In genomic region chr1:120158474-120159127, GRCm38 (mm10) we compare ENCODE assay signal across 24 mouse cellular contexts. TPM values are rescaled to one million over a fixed set of nuclear protein-coding genes. Genes with fewer than 3 reads are reported as not detected.
DNase-seq lines count a peak whose midpoint lies in the region; ATAC-seq and TF ChIP-seq lines count a peak whose summit lies in the region.
"Had no signal": no experiment of that assay in that cellular context is flagged by ENCODE, and none has a peak within 500 bp of the region (broad histone marks: within the 10 kb centered on the region; RNA-seq: fewer than 3 reads in every experiment).

No protein-coding gene starts in this region.

- H3K4me3 ChIP-seq in lung, embryonic 14.5 days (ENCODE audit: low read depth, low read length) = no peak overlapping the region
- H3K4me3 ChIP-seq in lung, embryonic 16.5 days (ENCODE audit: low read length) = no peak overlapping the region
- H3K4me3 ChIP-seq: embryonic facial prominence, embryonic 10.5 days; embryonic facial prominence, embryonic 12.5 days; forebrain, embryonic 13.5 days; forebrain, embryonic 15.5 days had no signal

- peak overlapping the region; percentile 6; the same call in 1 of the 2 replicates for H3K27ac ChIP-seq in lung, embryonic 14.5 days (ENCODE audit: low read depth)
- no peak overlapping the region for H3K27ac ChIP-seq in lung, embryonic 16.5 days (ENCODE audit: low read length)
- H3K27ac ChIP-seq: embryonic facial prominence, embryonic 10.5 days; embryonic facial prominence, embryonic 12.5 days; forebrain, embryonic 13.5 days; forebrain, embryonic 15.5 days had no signal

- TF ChIP-seq CTCF in lung, embryonic 14.5 days (IDR thresholded peaks at IDR 0.05; ENCODE audit: low read depth) = no peak

- intact Hi-C loops in heart, postnatal 10 days (cut with DNase I) = no loop called here

- no peak overlapping the region for H3K4me2 ChIP-seq in lung, embryonic 14.5 days
- no peak overlapping the region for H3K4me2 ChIP-seq in lung, embryonic 16.5 days (ENCODE audit: low read depth, low read length)
- H3K4me2 ChIP-seq: embryonic facial prominence, embryonic 12.5 days; forebrain, embryonic 13.5 days; forebrain, embryonic 15.5 days had no signal

- no peaks in the 10 kb centered on the region for H3K9me3 ChIP-seq in lung, embryonic 14.5 days (ENCODE audit: low read depth, low read length)
- H3K9me3 ChIP-seq in lung, embryonic 16.5 days (ENCODE audit: control insufficient read depth, low read length) = no peaks in the 10 kb centered on the region
- H3K9me3 ChIP-seq: embryonic facial prominence, embryonic 10.5 days; embryonic facial prominence, embryonic 12.5 days; forebrain, embryonic 13.5 days; forebrain, embryonic 15.5 days; G1E had no signal

- 0 out of 2 replicates have a peak, but pooled peaks cover 5% of the 10 kb centered on the region for H3K4me1 ChIP-seq in lung, embryonic 14.5 days (ENCODE audit: insufficient read depth)
- H3K4me1 ChIP-seq in lung, embryonic 16.5 days (replicated peaks; ENCODE audit: control insufficient read depth, insufficient read depth, low read length) = no peaks in the 10 kb centered on the region
- H3K4me1 ChIP-seq: forebrain, embryonic 13.5 days; forebrain, embryonic 15.5 days had no signal

- no peaks in the 10 kb centered on the region for H3K36me3 ChIP-seq in lung, embryonic 14.5 days (ENCODE audit: insufficient read depth)
- no peaks in the 10 kb centered on the region for H3K36me3 ChIP-seq in lung, embryonic 16.5 days (ENCODE audit: control insufficient read depth, insufficient read depth, low read length)
- H3K36me3 ChIP-seq: embryonic facial prominence, embryonic 10.5 days; embryonic facial prominence, embryonic 12.5 days; forebrain, embryonic 15.5 days had no signal

- ATAC-seq in lung, embryonic 14.5 days (ENCODE audit: insufficient read depth) = peak; percentile 92
- ATAC-seq in lung, embryonic 16.5 days (ENCODE audit: low read depth) = peak; percentile 91
- ATAC-seq: activated CD4-positive, CD25-positive, alpha-beta regulatory T cell, adult 4 months; CD4-positive, CD25-positive, alpha-beta regulatory T cell, adult 4 months; forebrain, embryonic 13.5 days; forebrain, embryonic 15.5 days; Patski had no signal

- DNase-seq in heart, adult 11 months = peak; percentile 75
- no peak for DNase-seq in heart, postnatal 10 days
- peak; percentile 84 for DNase-seq in lung, embryonic 14.5 days
- no peak for DNase-seq in lung, adult 18-20 months
- DNase-seq in lung, postnatal 36 days = no peak
- DNase-seq: adrenal gland, adult 8-10 months; adrenal gland, postnatal 14 days; adrenal gland, postnatal 36 days; B cell, adult 2 months; cerebellum, adult 11-12 months; cerebellum, adult 2 months; cerebellum, adult 9-10 months; cerebellum, postnatal 10 days; cerebellum, postnatal 25 days had no signal

- 45% methylated on average over 9 of the region's 9 CpGs for WGBS in lung, embryonic 14.5 days
- 53% methylated on average over 9 of the region's 9 CpGs for WGBS in lung, embryonic 16.5 days

- no peaks in the 10 kb centered on the region for H3K27me3 ChIP-seq in lung, embryonic 14.5 days (ENCODE audit: insufficient read depth, low read length)
- no peaks in the 10 kb centered on the region for H3K27me3 ChIP-seq in lung, embryonic 16.5 days (ENCODE audit: control insufficient read depth, insufficient read depth, low read depth, low read length)
- H3K27me3 ChIP-seq: CH12.LX; embryonic facial prominence, embryonic 12.5 days; forebrain, embryonic 13.5 days; forebrain, embryonic 15.5 days; Patski had no signal

- H3K9ac ChIP-seq in lung, embryonic 14.5 days = no peak overlapping the region
- H3K9ac ChIP-seq in lung, embryonic 16.5 days (ENCODE audit: low read length) = no peak overlapping the region
- H3K9ac ChIP-seq: embryonic facial prominence, embryonic 12.5 days; forebrain, embryonic 13.5 days; forebrain, embryonic 15.5 days had no signal

RNA-seq across cellular contexts. Expression of gene 3110009E18Rik, which starts 37.6 kb away (rescaled TPM):
- total RNA-seq in heart, postnatal 10 days (2021) = 1 to 10 TPM; 4.5 to 7.0 TPM
- 15.4 and 17.2 TPM in 2 replicates for polyA plus RNA-seq in lung, embryonic 14.5 days (2014; fragmentation: Nextera tagmentation; extraction: Ambion mirVana)
- polyA plus RNA-seq in lung, embryonic 16.5 days (2015; fragmentation: Nextera tagmentation; extraction: Ambion mirVana) = 18.1 and 18.7 TPM in 2 replicates

RNA-seq across cellular contexts. Expression of gene Dbi, which starts 37.7 kb away (rescaled TPM):
- 100 to 1,000 TPM; 424 to 472 TPM for total RNA-seq in heart, postnatal 10 days (2021)
- polyA plus RNA-seq in lung, embryonic 14.5 days (2014; fragmentation: Nextera tagmentation; extraction: Ambion mirVana) = 421 and 445 TPM in 2 replicates
- 457 and 459 TPM in 2 replicates for polyA plus RNA-seq in lung, embryonic 16.5 days (2015; fragmentation: Nextera tagmentation; extraction: Ambion mirVana)

Comparison
In these comparisons a context has a peak if more than half of its experiments do, and no peak if none do; other contexts are left out.
1. DNase-seq: peak in heart, adult 11 months (single experiment) and lung, embryonic 14.5 days (single experiment); none in heart, postnatal 10 days (0 of 2), lung, adult 18-20 months (0 of 2) and lung, postnatal 36 days (single experiment).